Mouse (Mus musculus): Measurements from ENCODE around the gene Fam117a. TPM values are rescaled to one million over a fixed set of nuclear protein-coding genes. Genes with fewer than 3 reads are reported as not detected.

Gene Fam117a
- polyA plus RNA-seq, 1 experiment from 2014 or later = 8.8 TPM

DNA sequence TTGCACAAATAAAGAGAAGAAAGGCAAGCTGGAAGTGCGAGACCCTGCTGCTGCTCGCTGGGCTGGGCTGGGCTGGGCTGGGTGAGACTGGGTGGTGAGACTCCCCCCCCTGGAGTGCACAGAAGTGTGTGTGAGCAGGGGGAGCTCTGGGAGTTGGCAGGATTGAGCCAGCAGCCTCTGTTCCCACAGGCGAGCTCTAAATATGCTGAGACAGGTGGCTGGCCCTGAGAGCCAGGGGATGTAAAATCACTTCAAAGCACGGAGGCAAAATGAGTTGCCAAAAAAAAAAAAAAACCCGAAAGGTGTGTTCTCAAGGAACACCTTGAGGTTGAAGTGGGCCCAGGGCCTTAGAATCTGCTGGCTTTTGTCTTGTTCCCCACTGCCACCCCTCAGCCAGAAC lies 54.9 kb downstream of the Fam117a start:
- no peak for ATAC-seq
- 69% methylated on average over 5 of the region's 5 CpGs for WGBS
- no peaks in the 10 kb centered on the region for H3K27me3 ChIP-seq (replicated peaks; ENCODE audit: control insufficient read depth, insufficient read depth, low read length)
- no peak overlapping the region for H3K4me3 ChIP-seq (ENCODE audit: low read length)
- no peaks in the 10 kb centered on the region for H3K9me3 ChIP-seq (ENCODE audit: control insufficient read depth, low read length)
- 0 out of 2 replicates have a peak, but pooled peaks cover 7% of the 10 kb centered on the region for H3K36me3 ChIP-seq (ENCODE audit: control insufficient read depth, insufficient read depth, low read length)
- H3K4me1 ChIP-seq (ENCODE audit: control insufficient read depth, insufficient read depth, low read length) = no peaks in the 10 kb centered on the region
- H3K9ac ChIP-seq (ENCODE audit: low read depth, low read length) = no peak overlapping the region
- no peak overlapping the region for H3K27ac ChIP-seq (ENCODE audit: low read length)
- no peak overlapping the region for H3K4me2 ChIP-seq (ENCODE audit: low read depth, low read length)

DNA sequence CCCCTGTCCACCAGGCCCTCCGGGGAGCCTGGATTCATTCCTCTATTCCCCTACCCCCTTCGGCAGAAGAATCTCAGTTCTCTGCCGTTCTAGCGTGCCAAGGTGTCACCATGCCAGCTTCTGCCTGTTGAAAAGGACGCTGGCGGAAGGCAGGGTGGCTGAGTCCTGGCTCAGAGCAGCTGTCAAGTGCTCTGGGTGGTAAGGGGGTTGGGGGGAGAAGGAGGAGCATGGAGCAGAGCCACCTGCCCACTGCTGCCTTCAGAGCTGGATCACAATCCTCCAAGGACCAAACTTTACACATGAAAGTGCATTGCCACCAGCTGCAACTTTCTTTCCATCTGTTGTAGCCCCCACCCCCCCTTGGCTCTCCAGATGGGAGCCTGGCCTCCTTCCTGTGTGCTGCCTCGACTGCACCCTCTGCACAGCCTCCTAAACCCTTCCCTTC lies 55.4 kb downstream of the Fam117a start:
- 56% methylated on average over 7 of the region's 7 CpGs for WGBS
- ATAC-seq = no peak
- H3K4me2 ChIP-seq (ENCODE audit: low read depth, low read length) = no peak overlapping the region
- H3K9me3 ChIP-seq (ENCODE audit: control insufficient read depth, low read length) = no peaks in the 10 kb centered on the region
- H3K9ac ChIP-seq (ENCODE audit: low read depth, low read length) = no peak overlapping the region
- H3K4me3 ChIP-seq (ENCODE audit: low read length) = no peak overlapping the region
- no peak overlapping the region for H3K27ac ChIP-seq (ENCODE audit: low read length)
- H3K36me3 ChIP-seq (ENCODE audit: control insufficient read depth, insufficient read depth, low read length) = 0 out of 2 replicates have a peak, but pooled peaks cover 3% of the 10 kb centered on the region
- no peaks in the 10 kb centered on the region for H3K27me3 ChIP-seq (replicated peaks; ENCODE audit: control insufficient read depth, insufficient read depth, low read length)
- no peaks in the 10 kb centered on the region for H3K4me1 ChIP-seq (ENCODE audit: control insufficient read depth, insufficient read depth, low read length)

GRCm38 (mm10) chr11:95392708-95393499 lies 56.1 kb downstream of the Fam117a start:
- WGBS = 72% methylated on average over 11 of the region's 11 CpGs

DNA sequence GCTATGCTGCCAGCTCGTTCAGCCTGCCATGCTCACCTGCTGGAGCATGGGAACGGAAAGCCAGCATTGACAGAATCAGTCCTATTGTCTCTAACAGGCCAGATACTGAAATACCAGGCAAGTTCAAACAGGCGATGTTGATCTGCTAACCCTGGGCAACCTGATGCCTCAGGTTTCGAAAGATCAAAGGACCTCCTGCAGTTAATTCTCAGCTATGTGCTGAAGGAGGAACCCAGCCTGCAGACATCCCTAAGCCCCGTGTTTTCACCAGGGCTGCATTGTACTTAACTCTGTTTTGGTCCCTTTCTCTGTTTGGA lies 56.6 kb downstream of the Fam117a start:
- H3K4me3 ChIP-seq (ENCODE audit: low read length) = no peak overlapping the region
- WGBS = 32% methylated on average over 5 of the region's 5 CpGs
- no peak overlapping the region for H3K27ac ChIP-seq (ENCODE audit: low read length)
- no peak overlapping the region for H3K9ac ChIP-seq (ENCODE audit: low read depth, low read length)
- H3K36me3 ChIP-seq (ENCODE audit: control insufficient read depth, insufficient read depth, low read length) = 0 out of 2 replicates have a peak, but pooled peaks cover 3% of the 10 kb centered on the region
- no peak for ATAC-seq
- H3K9me3 ChIP-seq (ENCODE audit: control insufficient read depth, low read length) = no peaks in the 10 kb centered on the region
- no peaks in the 10 kb centered on the region for H3K4me1 ChIP-seq (ENCODE audit: control insufficient read depth, insufficient read depth, low read length)
- H3K27me3 ChIP-seq (replicated peaks; ENCODE audit: control insufficient read depth, insufficient read depth, low read length) = no peaks in the 10 kb centered on the region
- H3K4me2 ChIP-seq (ENCODE audit: low read depth, low read length) = no peak overlapping the region

More at GRCm38 (mm10) chr11:95392708-95393499, 56.1 kb downstream of the Fam117a start:
- H3K27ac ChIP-seq (ENCODE audit: low read length) = no peak overlapping the region
- H3K9ac ChIP-seq (ENCODE audit: low read depth, low read length) = no peak overlapping the region
- H3K4me1 ChIP-seq (ENCODE audit: control insufficient read depth, insufficient read depth, low read length) = no peaks in the 10 kb centered on the region
- 0 out of 2 replicates have a peak, but pooled peaks cover 3% of the 10 kb centered on the region for H3K36me3 ChIP-seq (ENCODE audit: control insufficient read depth, insufficient read depth, low read length)
- no peaks in the 10 kb centered on the region for H3K27me3 ChIP-seq (replicated peaks; ENCODE audit: control insufficient read depth, insufficient read depth, low read length)
- no peak for ATAC-seq
- no peaks in the 10 kb centered on the region for H3K9me3 ChIP-seq (ENCODE audit: control insufficient read depth, low read length)
- no peak overlapping the region for H3K4me2 ChIP-seq (ENCODE audit: low read depth, low read length)
- H3K4me3 ChIP-seq (ENCODE audit: low read length) = no peak overlapping the region

GRCm38 (mm10) chr11:95394112-95394511 lies 57.3 kb downstream of the Fam117a start:
- Histone ChIP-seq H3K4me2 (ENCODE audit: low read depth, low read length) (no peak overlapping the region), H3K36me3 (ENCODE audit: control insufficient read depth, insufficient read depth, low read length) (0 out of 2 replicates have a peak, but pooled peaks cover under 1% of the 10 kb centered on the region), H3K4me3 (ENCODE audit: low read length) (no peak overlapping the region), H3K27me3 (replicated peaks; ENCODE audit: control insufficient read depth, insufficient read depth, low read length) (no peaks in the 10 kb centered on the region), H3K9me3 (ENCODE audit: control insufficient read depth, low read length) (no peaks in the 10 kb centered on the region), H3K9ac (ENCODE audit: low read depth, low read length) (no peak overlapping the region), H3K27ac (ENCODE audit: low read length) (no peak overlapping the region), H3K4me1 (ENCODE audit: control insufficient read depth, insufficient read depth, low read length) (no peaks in the 10 kb centered on the region)
- 37% methylated on average over 5 of the region's 5 CpGs for WGBS
- no peak for ATAC-seq

DNA sequence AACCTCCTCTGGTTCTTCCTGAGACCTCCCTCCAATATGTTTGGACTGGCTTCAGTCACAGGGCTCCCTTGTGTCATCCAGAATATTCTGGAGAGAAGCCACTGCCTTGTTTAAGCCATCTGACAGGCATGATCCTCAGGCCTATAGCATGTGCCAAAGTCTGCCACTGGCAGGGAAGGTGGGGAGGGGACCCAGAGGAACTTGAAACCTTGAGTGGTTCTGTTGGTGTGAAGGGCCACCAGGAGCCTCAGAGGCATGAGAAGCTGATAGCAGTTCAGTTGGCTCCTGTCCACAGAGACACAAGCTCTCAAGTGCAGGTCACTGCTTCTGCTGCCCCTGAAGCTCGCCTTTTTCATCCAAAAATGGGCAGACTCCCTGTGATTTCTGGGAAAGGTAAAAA lies 59.7 kb downstream of the Fam117a start:
- no peak overlapping the region for H3K9ac ChIP-seq (ENCODE audit: low read depth, low read length)
- ATAC-seq = no peak
- H3K4me2 ChIP-seq (ENCODE audit: low read depth, low read length) = no peak overlapping the region
- H3K27me3 ChIP-seq (replicated peaks; ENCODE audit: control insufficient read depth, insufficient read depth, low read length) = no peaks in the 10 kb centered on the region
- no peaks in the 10 kb centered on the region for H3K9me3 ChIP-seq (ENCODE audit: control insufficient read depth, low read length)
- 55% methylated on average over 1 of the region's 1 CpGs for WGBS
- H3K27ac ChIP-seq (ENCODE audit: low read length) = no peak overlapping the region
- no peaks in the 10 kb centered on the region for H3K4me1 ChIP-seq (ENCODE audit: control insufficient read depth, insufficient read depth, low read length)
- no peak overlapping the region for H3K4me3 ChIP-seq (ENCODE audit: low read length)
- no peaks in the 10 kb centered on the region for H3K36me3 ChIP-seq (ENCODE audit: control insufficient read depth, insufficient read depth, low read length)

DNA sequence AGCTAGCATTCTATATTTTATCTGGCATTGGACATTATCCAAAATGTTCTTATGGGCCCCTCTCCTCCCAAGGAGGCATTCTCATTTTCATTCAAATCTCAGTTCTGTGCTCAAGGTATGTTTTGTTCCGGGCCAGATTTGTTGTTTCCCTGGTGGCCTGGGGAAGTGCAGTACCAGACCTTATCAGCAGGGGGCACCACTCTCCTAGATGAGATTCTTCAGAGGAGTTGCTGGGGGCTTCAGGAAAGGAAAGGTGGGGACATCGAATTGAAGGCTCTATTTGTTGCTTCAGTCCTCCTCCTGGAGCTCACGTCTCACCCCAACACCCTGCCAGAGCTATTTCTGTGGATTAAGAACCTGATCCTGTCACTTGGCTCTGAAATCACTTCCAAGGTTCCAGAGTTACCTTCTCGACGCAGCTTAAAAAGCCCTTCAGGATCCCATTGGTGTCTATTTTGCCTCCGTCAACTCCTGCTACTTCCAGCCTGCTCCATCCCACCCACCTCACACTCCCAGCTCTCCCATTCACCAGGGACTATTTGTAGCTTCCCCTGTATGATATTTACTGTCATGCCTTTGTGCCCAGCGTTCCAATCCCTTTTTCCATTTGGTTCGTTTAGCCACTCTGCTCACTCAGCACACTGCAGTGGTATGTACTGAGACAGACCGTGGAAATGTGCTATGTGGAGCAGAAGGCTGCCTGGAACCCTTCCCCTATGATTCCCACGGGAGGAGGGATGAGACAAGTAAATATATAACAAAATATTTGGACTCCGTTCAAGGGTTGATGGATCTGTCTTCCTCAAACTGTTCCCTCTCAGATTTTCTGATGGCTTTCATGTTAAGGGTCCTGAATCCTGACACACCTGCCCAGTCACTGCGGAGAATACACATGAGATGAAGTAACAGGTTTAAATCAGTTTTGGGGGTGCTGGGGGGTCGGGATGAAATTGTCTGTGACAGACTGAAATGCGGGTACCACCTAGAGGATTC lies 61.3 kb downstream of the Fam117a start:
- Histone ChIP-seq H3K27me3 (replicated peaks; ENCODE audit: control insufficient read depth, insufficient read depth, low read length) (no peaks in the 10 kb centered on the region), H3K4me1 (ENCODE audit: control insufficient read depth, insufficient read depth, low read length) (no peaks in the 10 kb centered on the region), H3K4me2 (ENCODE audit: low read depth, low read length) (no peak overlapping the region), H3K27ac (ENCODE audit: low read length) (no peak overlapping the region), H3K4me3 (ENCODE audit: low read length) (no peak overlapping the region), H3K9ac (ENCODE audit: low read depth, low read length) (no peak overlapping the region), H3K9me3 (ENCODE audit: control insufficient read depth, low read length) (no peaks in the 10 kb centered on the region), H3K36me3 (ENCODE audit: control insufficient read depth, insufficient read depth, low read length) (no peaks in the 10 kb centered on the region)
- ATAC-seq = no peak
- 53% methylated on average over 14 of the region's 14 CpGs for WGBS

DNA sequence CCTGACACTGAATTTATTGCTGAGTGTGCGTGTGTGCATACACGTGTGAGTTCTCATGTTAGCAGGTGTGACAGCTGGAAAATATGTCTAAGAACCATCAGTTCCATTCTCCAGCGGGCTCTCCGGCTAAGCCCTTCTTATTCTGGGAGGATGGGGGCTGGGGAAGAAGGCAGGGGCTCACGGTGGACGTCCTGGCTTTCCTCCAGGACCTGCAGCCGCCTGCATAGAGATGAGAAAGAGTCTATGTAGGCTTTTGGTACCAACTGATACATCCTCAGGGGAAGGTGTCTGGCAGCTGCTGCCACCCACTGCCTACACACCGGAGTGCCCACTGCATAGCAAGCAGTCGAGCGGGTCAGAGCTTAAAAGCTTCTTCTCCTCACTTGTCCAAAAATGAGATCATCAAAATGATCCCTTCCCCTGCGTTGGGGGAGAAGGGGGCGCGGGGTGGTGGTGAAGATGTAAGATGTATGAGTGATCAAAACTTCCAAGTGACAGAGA lies 62.8 kb downstream of the Fam117a start:
- Histone ChIP-seq H3K9ac (ENCODE audit: low read depth, low read length) (no peak overlapping the region), H3K27me3 (replicated peaks; ENCODE audit: control insufficient read depth, insufficient read depth, low read length) (no peaks in the 10 kb centered on the region), H3K9me3 (ENCODE audit: control insufficient read depth, low read length) (no peaks in the 10 kb centered on the region), H3K27ac (ENCODE audit: low read length) (no peak overlapping the region), H3K4me2 (ENCODE audit: low read depth, low read length) (no peak overlapping the region), H3K4me3 (ENCODE audit: low read length) (no peak overlapping the region), H3K36me3 (ENCODE audit: control insufficient read depth, insufficient read depth, low read length) (no peaks in the 10 kb centered on the region), H3K4me1 (ENCODE audit: control insufficient read depth, insufficient read depth, low read length) (no peaks in the 10 kb centered on the region)
- no peak for ATAC-seq
- 69% methylated on average over 13 of the region's 13 CpGs for WGBS

- Histone ChIP-seq H3K4me3 (ENCODE audit: low read length) (no peak overlapping the region), H3K9ac (ENCODE audit: low read depth, low read length) (no peak overlapping the region), H3K4me2 (ENCODE audit: low read depth, low read length) (no peak overlapping the region), H3K9me3 (ENCODE audit: control insufficient read depth, low read length) (no peaks in the 10 kb centered on the region), H3K27ac (ENCODE audit: low read length) (no peak overlapping the region), H3K27me3 (replicated peaks; ENCODE audit: control insufficient read depth, insufficient read depth, low read length) (no peaks in the 10 kb centered on the region), H3K36me3 (ENCODE audit: control insufficient read depth, insufficient read depth, low read length) (no peaks in the 10 kb centered on the region), H3K4me1 (ENCODE audit: control insufficient read depth, insufficient read depth, low read length) (no peaks in the 10 kb centered on the region)
- ATAC-seq = no peak
- WGBS = 85% methylated on average over 5 of the region's 5 CpGs
These were observed 64.8 kb downstream of the Fam117a start for GRCm38 (mm10) chr11:95401568-95401967.
